Mouse (Mus musculus) layer of hippocampus, adult 9-11 months (tissue): ENCODE data around the gene Pigq.

Source experiments
- DNase-seq: peaks from one replicate; pipeline ENCODE4 v3.0.0; 2022

Gene Pigq

DNA sequence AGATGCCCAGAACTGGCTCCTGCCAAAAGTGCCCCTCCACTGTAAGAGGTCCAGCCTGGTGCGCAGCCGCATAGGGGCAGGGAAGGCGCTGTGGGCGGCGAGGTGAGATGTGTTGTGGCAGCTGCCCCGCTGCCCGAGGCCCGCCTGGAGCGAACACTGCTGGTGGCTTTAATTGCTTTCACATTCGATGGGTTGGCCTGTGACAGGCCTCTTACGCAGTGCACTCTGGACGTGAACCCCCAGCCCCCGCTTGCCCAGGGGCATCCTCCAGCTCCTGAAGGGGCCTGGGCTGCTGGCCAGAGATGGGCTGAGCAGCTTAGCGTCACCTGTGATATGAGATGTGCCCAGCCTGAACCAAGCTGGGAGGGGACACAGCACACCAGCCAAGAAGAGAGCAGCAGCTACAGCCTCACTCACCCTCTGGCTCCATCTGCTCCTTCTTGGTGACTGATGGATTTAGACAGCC lies 12.9 kb upstream of the Pigq start:
- DNase-seq = no peak

DNA sequence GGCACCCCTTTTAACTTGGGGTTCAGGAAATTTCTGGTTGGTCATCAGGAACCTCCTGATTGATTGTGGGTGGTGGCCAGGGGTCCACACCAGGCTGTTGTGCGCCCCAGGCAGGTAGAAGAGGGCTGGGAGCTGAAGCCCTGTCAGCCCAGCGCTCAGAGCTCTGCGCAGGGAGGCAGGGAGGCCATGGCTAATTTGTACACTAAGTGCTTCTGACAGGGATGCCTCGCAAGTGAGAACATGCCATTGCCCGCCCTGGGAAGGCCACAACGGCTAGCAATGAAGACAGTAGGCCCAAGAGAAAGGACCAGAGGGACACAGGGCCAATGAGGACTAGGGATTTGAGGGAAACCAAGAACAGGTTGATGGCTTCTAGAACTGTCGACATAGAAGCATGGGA lies 11.9 kb upstream of the Pigq start:
- DNase-seq = no peak

DNA sequence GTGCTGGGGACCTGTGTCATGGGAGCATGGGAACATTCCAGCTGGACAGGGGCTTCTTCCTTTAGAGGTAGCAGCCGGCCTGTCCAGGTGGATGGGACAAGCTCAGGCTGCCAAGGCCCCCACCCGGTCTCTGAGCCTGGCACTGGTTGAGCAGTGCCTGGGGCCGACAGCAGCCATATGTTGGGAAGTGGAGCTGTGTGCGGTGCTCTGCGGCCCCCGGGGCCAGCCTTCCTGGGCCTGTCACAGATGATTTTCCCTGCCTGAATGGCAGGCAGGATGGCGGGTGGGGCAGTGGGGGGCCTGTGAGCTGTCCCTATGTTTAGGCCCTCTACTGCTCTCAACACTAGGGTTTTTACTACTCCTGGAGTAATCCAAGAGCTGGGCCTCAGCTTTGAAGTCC lies 11.5 kb upstream of the Pigq start:
- no peak for DNase-seq

DNA sequence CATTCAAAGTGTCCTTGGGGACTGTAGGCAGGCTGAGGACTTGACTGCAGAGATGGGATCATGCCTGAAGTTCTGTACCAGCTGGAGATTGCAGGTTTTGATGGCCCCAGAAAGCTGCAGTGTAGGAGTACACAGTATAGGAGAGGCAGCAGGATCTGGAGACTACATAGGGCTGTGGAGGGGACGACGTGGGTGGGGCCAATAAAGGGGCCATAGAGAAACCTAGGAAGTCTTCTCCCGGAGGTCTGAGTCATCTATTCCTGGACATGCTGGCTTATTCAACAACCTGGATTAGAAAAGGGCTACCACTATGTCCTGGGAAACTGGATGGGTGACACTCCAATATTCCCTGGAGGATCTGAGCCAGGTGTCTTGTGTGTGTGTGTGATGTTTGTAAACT lies 11.0 kb upstream of the Pigq start:
- no peak for DNase-seq

DNA sequence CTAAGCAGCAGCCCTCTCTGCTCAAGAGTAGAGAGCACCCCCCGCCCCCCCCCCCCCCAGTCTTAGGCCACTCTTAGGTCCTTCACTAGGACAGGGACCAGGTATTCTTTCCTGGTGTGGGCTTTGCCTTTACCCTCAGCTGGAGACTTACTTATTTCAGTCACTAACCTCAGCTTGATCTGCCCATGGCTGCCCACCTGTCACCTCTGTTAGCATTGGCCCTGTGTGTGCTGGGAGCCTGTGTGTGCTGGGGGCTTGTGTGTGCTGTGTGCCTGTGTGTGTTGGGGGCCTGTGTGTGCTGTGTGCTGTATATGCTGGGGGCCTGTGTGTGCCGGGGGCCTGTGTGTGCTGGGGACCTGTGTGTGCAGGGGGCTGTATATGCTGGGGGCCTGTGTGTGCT lies 9.9 kb upstream of the Pigq start:
- DNase-seq = no peak

DNA sequence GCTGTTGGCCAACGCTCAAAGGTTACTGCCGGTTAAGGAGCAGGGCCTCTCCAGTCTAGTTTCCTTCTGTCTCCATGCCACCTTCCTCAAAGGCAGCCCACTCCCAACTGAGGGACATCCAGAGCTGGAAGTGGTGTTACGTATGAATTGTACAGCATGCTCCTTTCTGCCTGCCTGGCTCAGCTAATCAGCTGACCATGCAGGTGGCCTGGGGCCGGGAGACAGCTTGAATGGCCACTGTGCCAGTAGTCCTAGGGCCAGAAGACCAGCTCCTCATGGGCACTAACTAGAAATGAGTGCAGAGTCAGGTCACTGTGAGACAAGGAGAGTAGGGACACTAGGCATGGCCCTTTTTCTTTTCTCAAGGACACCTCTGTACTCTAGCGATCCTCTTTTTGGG lies 8.4 kb upstream of the Pigq start:
- DNase-seq = no peak

DNA sequence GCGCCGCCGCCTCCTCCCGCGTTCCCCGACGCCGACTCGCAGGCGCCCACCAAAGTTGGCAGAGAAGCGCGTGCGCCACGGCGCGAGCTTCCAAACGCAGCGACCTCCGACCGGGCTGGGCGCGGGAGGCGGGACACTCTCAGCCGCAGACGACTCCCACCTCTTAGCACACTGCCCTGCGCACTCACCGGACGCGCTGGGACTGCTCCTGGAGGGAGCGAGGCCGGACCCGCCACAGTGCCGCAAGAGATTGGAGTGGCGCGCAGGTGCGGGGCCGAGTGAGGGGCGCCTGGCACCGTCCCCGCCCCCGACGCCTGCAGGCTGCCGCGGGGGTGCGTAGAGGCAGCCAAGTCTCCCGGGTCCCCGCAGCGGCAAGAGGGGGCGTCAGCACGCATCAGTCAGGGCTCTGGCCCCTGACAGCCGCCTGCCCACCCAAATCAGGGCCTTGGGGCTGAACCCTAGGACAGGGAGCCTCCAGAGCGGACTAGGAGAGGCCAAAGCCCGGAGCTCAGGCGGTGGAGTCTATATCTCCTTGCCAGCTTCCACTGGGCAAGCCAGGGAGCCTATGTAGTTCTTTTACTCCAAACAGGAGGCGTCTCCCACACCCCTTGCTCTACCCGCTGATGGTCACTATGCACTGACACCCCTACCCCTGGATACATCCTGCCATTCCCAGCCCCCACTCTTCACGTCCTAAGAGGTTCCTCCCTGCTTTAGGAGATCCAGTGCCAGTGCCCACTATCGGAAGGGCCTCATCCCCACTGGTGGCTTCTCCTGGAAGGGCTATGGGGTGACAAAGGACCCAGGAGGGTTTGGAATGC lies 7.3 kb upstream of the Pigq start, which contains the start of gene A930017K11Rik:
Gene A930017K11Rik, minus strand, starts transcription at position 763 of the 821 bp plus-strand sequence.
- DNase-seq = no peak

DNA sequence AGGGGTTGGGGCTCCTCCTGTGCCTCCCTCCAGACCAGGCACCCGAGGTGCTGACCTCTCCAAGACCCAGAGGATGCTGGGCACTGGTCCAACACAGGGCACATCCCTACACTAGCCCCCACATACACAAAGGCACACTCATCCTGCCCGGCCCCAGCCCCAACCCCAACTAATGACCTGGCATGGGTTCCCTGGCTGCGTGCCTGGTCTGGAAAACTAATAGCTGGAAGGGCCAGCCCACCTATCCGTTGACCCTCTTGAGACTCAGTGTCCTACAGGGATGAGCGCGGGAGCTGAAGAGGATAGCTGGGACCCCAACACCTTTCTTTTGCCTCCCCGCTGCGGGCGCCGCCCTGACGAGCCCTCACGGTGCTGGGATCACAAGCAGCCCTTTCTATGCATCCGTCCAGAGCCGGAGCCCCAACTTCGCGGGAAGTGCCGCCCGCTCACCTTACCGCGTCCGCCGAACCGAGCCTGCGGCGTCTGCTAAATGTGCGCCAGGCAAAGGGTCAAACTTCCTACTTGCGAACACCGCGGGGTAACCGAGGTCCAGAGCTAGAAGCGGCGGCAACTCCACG lies 6.6 kb upstream of the Pigq start:
- peak; percentile 41 for DNase-seq

DNA sequence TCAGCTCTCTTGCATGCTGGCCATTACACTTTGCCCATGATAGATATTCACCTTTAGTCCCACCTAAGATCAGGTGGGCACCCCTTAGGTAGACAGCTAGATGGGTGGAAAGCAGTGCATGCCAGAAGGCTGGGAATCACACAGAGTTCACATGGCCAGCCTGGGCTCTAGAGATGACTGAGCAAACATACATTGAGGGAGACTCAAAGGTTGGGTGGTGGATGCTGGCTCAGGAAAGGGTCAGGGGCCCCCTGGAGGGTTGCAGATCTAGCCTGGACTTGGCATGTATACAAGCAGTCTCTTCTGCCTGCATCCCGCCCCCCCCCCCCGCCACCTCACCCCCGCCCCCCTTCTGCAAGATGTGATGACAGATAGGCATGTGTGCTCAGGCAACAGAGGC lies 6.0 kb upstream of the Pigq start:
- DNase-seq = no peak

DNA sequence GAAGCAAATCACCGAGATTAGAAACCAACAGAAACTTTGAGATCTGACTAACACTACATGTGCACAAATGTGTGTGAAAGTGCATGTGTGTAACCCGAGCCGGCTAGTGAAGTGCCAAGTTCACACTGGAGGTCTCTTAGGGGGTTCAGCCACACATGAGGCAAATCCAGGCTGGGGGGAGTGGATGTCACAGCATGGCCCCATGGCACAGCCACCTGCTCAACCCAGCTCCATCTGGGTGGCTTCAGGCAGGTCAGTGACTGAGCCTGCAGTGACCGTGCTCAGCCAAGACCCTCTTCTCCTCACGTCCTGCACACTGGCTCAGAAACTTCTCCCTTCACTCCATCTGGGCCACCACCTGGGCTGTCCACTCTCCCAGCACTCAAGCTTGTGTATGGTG lies 5.2 kb upstream of the Pigq start:
- DNase-seq = no peak

DNA sequence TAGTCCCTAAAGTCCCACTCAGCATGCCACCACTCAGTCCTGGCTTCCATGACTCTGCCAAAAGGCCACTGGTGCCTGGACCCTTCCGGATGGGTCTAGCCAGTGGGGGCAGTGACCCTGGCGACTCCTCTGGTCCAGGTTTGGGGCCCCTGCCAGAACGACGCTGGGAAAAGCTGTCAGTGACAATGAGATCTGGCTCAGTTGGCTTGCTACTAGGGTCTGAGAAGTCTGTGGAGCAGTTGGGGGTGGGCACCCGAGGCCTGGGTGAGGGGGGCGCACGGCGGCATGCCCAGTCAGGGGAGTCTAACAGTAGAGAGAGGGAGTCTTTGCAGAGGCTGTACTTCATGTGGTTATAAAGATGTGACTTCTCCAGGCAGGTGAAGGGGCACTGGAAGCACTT lies 3.3 kb upstream of the Pigq start:
- no peak for DNase-seq

DNA sequence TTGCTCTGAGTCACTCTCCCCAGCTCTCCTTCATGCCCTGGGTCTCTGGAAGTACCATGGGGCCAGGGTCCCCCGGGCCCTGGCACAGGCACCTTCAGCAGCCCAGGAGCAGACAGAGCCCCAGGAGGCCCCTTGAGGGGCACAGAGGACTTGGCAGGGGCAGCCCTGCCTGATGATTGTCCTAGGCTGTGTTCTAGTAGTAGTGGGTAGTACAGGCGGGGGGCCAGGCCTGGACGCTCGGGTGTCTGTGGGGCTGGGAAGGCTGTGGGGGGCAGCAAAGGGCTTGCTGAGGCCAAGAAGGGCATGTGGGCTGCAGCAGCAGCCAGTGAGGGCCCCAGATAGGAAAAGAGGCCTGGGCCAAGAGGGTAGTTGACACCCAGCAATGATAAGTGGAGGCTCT lies 2.8 kb upstream of the Pigq start:
- DNase-seq = no peak

DNA sequence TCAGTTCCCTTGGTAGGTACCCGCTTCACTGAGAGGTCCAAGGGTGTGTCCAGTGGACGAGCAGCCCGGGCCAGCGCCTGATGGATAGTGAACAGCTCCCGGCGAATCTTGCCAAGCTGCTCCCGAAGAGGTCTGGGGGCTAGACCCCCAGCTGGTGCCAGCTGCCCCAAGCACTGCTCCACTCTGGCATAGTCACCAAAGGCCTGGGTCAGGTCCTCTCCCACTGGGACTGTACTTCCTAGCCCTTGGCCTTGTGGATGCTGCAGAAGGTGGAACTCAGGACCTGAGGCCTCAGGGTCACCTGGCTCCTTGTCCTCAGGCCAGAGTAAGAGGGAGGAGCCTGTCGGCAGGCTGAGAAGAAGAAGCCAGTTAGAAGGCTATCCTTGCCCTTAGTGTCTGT lies 2.2 kb upstream of the Pigq start:
- no peak for DNase-seq

DNA sequence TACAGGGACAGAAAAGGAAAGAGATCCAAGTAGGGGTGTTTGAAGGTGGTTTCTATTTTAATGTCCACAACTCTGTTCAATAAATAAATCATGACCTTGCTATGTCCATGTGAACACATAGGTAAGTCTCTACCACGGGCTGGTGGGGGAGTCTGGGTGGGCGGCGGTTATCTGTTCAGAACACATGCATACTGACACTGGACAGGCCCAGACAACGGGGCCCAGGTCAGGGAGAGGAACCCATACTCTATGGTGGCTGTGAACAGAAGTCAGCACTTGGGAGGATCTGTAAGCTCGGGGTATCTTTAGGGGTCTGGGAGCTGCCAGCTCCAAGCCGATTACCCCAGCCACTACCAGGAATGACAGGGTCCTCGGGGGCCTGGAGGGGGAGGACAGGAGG lies 1.6 kb upstream of the Pigq start:
- no peak for DNase-seq

DNA sequence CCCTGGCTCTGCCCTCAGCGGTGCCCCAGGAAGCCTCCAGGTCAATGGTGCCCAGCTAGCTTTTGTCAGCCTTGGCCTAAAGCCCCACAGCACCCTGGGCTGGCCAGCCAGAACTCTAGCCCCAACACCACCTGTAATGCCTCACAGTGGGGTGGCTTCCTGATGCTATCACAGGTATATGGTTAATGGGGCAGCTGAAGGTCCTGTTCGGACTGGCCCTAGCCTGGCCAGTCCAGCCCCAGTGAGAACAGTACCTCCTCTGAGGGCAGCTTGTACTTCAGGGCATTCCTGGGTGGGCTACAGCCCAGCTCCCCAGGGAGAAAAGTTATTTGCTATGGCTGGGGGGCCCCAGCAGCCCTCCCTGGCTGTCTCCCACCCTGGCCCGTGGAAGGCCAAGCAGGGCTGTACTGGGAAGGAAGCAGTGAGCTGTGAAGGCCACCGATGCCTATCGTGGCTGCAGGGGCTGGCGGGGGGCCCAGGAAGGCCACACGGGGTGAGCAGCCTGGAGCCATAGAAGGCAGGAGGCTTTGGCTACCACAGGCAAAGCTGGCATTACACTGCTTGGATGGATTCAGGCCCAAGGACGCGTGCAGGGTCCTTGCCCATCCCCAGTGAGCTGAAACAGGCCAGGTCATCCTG lies 900 bp upstream of the Pigq start:
- DNase-seq = no peak

DNA sequence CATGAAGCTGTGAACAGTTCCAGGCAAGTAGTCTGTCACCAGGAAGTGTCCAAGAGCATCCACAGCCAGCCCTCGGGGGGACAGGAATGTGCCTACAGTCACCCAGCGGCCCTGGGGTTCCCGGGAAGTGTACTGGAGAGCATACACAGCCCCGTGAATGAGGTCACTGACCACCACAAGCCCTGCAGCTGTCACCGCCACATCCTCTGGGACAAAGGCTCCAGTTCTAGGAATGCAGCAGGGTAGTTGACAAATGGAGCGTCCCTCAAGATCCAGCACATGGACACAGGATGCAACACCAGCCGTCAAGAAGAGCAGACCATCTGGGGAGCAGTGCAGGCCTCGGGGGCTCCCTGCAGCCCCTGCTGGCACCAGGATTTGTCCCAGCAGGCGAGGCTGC lies 967 bp downstream of the Pigq start:
- DNase-seq = no peak

DNA sequence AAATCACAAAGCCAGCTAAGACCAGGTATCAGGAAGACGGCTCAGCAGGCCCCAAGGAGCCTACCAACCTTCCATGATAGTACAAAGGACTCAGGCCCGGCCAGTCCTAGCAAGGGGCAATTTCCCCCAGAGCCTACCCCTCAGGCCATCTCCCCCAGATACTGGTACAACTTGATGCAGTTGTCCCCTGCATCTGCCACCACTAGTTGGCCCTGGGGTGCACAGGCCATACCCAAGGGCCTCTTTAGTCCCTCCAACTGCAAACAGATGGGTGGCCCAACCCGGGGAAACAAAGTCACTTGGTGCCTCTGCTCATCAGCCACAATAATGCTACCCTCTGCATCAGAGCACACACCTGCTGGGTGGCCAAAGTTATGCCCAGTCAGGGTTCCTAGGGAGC lies 1.5 kb downstream of the Pigq start:
- no peak for DNase-seq

DNA sequence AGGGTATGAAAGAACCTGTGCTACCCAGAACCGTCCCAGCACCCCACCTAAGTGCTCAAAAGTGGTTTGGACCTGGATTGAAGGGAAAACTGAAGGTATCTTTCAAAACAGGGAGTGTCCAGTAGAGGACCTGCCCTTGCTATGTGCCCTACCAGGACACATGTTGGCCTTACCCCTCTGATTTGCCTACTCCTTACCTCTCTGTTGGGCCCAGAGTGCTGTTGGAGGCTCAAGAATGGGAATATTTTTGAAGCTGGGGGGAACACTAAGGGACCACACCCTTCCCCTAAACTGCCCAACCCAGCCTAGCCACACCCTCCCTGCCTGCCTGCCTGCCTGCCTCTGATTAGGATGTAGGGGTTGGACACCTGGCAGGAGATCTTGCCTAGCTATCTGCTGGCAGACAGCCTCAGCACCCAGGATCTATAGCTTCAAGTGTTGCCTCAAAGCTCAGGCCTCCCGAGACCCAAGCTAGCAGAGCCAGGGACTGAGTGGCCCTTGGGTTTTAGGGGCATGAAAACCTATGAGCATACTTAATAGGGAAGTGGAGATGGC lies 2.1 kb downstream of the Pigq start:
- DNase-seq = no peak

DNA sequence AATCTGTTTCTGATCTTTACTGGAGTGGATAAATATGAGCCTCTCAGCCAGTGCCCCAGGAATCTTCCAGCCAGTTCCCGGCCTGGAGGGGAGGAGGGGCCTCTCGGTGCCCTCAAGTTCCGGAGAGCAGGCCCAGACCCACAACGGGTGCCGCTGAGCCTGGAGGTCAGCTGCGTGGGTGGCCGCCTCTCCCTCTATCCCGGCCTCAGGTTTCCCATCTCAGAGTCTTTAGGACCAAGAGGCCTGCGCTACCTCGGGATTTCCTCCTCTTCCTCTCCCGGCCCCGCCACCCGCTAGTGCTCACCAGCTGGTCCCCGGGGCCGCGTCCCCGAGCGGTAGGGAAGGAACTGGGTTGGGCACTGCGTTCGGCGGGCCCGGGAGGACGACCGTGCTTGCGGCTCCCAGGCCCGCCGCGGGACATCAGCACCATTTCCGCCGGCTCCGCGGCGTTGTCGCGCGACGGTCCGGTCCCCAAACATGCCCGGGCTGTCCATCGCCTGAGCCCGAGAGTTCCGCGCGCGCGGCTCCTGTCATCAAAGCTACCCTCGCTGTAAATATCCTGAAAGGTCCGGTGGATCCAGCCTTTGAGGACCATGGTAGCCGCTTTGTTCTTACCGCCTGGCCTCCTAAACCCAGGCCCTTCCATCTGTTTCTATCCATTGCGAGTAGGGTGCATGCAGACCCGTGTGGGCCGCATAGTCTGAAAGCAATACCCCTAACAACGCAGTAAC lies 3.1 kb downstream of the Pigq start:
- no peak for DNase-seq

DNA sequence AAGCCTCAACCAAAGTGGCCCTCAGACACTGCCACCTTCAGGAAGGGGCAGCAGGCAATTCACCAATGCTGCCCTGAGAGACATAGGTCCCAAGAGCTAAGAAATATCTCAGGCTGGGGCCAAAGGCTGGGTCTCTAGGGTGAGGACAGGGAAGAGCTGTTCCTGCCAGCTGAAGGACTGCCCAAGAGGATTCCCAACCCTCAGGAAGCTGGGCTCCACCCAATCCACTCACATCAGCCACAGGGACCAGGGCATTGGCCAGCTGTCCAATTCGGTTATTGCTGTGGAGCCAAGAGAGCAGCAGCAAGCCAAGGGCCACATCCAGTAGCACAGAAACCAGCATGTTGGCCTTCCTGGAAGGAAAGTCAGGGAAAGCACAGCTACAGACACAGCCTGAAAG lies 10.2 kb downstream of the Pigq start:
- DNase-seq = no peak

DNA sequence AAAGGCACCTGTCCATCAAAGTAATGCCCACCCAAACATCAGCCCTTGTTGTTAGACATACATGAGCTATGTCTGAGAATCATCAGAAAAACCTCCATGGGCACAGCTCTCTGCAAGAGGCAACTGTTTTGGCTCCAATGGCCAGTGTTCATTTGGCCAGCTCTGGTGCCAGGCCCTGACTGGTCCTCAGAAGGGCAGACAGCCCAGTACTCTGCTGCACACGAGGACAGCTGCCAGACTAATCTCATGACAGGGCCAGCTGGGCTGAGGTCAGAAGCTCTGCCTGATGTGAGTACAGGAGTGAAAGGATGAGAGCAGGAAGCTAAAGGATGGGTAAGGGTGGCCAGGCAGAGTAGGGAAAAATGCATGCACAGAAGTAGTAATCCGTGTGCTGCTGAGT lies 19.4 kb downstream of the Pigq start:
- peak; percentile 89 for DNase-seq

DNA sequence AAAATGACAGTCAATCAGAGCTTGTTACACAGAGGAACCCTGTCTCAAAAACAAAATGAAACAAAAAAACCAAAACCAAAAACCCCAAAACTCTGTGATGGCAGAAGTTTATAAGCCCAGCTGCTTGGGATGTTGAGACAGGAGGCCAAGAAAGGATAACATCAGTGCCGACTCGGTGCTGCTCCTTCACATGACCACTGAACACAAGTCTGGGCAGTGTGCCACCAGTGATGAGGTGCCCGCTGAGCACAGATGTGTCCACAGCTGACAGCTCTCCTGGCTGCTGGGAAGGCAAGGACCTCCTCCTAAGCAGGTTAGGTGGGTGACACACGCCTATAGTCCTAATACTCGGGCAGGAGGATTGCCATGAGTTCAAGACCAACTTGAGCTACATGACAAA lies 22.6 kb downstream of the Pigq start:
- no peak for DNase-seq
